Mouse (Mus musculus): ENCODE results near the gene Prss16. TPM values are rescaled to one million over a fixed set of nuclear protein-coding genes. Genes with fewer than 3 reads are reported as not detected.
"Not testable (repeated sequence)": the region's sequence is repeated elsewhere in the genome, so short reads cannot be mapped to it uniquely, and the experiment has no call there.

The Prss16 gene
- polyA plus RNA-seq, 1 experiment: 0.98 TPM

- Histone ChIP-seq H3K4me3 (ENCODE audit: insufficient read depth, low read length) (peak overlapping the region; percentile 53), H3K4me1 (ENCODE audit: control insufficient read depth, insufficient read depth, low read length) (peaks cover 2% of the 10 kb centered on the region; the same call in 1 of the 2 replicates), H3K27ac (ENCODE audit: insufficient read depth, low read length) (peak overlapping the region; percentile 46)
- TF ChIP-seq CTCF (IDR thresholded peaks at IDR 0.05; ENCODE audit: borderline replicate concordance, insufficient read depth, low read length) (no peak), POLR2A (IDR thresholded peaks at IDR 0.05; ENCODE audit: low read depth, low read length) (peak; percentile 16; the same call in 1 of the 2 replicates)
Measured at GRCm38 (mm10) chr13:22043503-22044431, 34.2 kb upstream of the Prss16 start.

GRCm38 (mm10) chr13:22042568-22043502, 33.3 kb upstream of the Prss16 start, which contains the start of the genes Hist1h2ag and Hist1h2bj:
Gene Hist1h2ag, minus strand, starts transcription at chr13:22042944.
Gene Hist1h2bj, plus strand, starts transcription at chr13:22043214.
- peak; percentile 89 for TF ChIP-seq POLR2A (IDR thresholded peaks at IDR 0.05; ENCODE audit: low read depth, low read length)
- peak within 1 kb of the TSS; percentile 53 for H3K4me3 ChIP-seq (ENCODE audit: insufficient read depth, low read length)
- H3K27ac ChIP-seq (ENCODE audit: insufficient read depth, low read length): peak within 1 kb of the TSS; percentile 89
- not testable (repeated sequence) for H3K4me1 ChIP-seq (ENCODE audit: control insufficient read depth, insufficient read depth, low read length)

DNA sequence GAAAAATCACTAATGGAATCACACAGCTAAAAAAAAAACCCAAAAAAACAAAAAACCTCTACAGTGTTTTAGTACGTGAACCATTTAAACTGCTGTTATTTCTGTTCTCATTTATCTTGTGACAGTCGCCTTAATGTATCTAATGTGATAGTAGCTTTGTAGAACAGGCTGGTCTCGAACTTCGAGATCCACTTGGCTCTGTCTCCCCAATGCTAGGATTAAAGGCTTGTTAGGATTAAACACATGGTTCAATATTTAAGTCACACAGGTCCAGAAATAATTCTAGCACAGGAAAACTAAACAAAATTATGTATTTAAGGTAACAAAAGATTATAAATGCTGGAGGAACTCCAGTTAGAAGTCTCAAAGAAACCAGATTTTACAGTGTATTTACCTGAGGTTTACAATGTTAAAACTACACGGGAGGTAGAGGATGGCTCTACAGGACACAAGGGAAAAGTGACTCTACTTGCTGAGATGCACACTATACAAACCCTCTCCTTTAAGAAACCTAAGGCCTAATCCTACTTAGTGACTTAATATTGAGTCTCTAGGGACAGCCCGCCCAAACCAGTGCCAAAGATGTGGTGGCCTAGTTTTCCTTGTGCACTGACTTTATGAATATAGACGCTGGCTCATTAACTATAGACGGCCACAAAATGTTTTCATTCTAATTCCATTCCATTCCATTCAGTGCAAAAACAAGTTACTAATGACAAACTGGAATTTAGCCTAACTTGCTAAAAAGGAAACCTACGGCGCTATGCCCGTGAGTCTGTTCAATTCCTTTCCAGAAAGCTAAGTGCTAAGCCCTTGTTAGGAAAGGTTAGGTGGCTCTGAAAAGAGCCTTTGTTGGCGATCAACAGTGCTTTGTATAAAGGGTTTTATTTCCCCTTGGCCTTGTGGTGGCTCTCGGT, 32.4 kb upstream of the Prss16 start:
- Histone ChIP-seq H3K27ac (ENCODE audit: insufficient read depth, low read length) (peak overlapping the region; percentile 89), H3K4me3 (ENCODE audit: insufficient read depth, low read length) (peak overlapping the region; percentile 50), H3K4me1 (ENCODE audit: control insufficient read depth, insufficient read depth, low read length) (peaks cover 2% of the 10 kb centered on the region; the same call in 1 of the 2 replicates)
- TF ChIP-seq POLR2A (IDR thresholded peaks at IDR 0.05; ENCODE audit: low read depth, low read length): peak; percentile 71
- TF ChIP-seq CTCF (IDR thresholded peaks at IDR 0.05; ENCODE audit: borderline replicate concordance, insufficient read depth, low read length): no peak

- peak; percentile 97 for TF ChIP-seq POLR2A (IDR thresholded peaks at IDR 0.05; ENCODE audit: low read depth, low read length)
Measured at GRCm38 (mm10) chr13:22041142-22041536, 31.6 kb upstream of the Prss16 start, which contains the start of gene Hist1h4i. Gene Hist1h4i, minus strand, starts transcription at chr13:22041362.

DNA sequence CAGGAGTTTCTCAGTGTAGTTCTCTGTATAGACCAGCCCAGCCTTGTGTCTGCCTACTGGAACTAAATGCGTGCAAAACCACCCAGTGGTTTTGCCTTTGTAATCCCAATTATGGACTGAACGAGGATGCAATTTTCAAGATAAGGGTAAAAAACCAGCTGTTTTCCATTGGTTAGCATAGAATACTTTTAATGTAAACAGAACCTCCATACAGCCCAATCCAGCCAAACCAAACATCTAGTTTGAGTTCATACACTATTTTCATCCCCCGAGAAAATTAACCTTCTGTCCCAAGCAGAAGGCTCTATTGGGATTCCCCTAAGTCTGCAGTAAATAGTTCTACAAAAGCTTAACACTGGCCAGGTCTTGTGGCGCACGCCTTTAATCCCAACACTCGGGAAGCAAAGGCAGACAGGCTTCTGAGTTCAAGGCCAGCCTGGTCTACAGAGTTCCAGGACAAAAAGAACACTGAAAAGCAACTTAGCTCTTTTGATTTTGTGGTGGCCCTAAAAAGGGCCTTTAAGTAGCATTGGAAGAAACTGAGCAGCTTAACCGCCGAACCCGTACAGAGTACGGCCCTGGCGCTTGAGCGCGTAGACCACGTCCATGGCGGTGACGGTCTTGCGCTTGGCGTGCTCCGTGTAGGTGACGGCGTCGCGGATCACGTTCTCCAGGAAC, 31.1 kb upstream of the Prss16 start:
- peaks cover 8% of the 10 kb centered on the region; the same call in 1 of the 2 replicates for H3K4me1 ChIP-seq (ENCODE audit: control insufficient read depth, insufficient read depth, low read length)
- TF ChIP-seq POLR2A (IDR thresholded peaks at IDR 0.05; ENCODE audit: low read depth, low read length) (peak; percentile 71), CTCF (IDR thresholded peaks at IDR 0.05; ENCODE audit: borderline replicate concordance, insufficient read depth, low read length) (no peak)
- H3K4me3 ChIP-seq (ENCODE audit: insufficient read depth, low read length): peak overlapping the region; percentile 26
- peak overlapping the region; percentile 71 for H3K27ac ChIP-seq (ENCODE audit: insufficient read depth, low read length)

More at GRCm38 (mm10) chr13:22041142-22041536, 31.6 kb upstream of the Prss16 start, which contains the start of gene Hist1h4i:
- peak within 1 kb of the TSS; percentile 50 for H3K4me3 ChIP-seq (ENCODE audit: insufficient read depth, low read length)
- peak within 1 kb of the TSS; percentile 89 for H3K27ac ChIP-seq (ENCODE audit: insufficient read depth, low read length)
- H3K4me1 ChIP-seq (ENCODE audit: control insufficient read depth, insufficient read depth, low read length): not testable (repeated sequence)

- Histone ChIP-seq H3K27ac (ENCODE audit: insufficient read depth, low read length) (peak overlapping the region; percentile 71), H3K4me1 (ENCODE audit: control insufficient read depth, insufficient read depth, low read length) (peaks cover 8% of the 10 kb centered on the region; the same call in 1 of the 2 replicates), H3K4me3 (ENCODE audit: insufficient read depth, low read length) (peak overlapping the region; percentile 26)
- TF ChIP-seq POLR2A (IDR thresholded peaks at IDR 0.05; ENCODE audit: low read depth, low read length) (no peak; the same call in 1 of the 2 replicates), CTCF (IDR thresholded peaks at IDR 0.05; ENCODE audit: borderline replicate concordance, insufficient read depth, low read length) (no peak)
Measured at GRCm38 (mm10) chr13:22039951-22040463, 30.5 kb upstream of the Prss16 start.

GRCm38 (mm10) chr13:22039364-22039763, 29.8 kb upstream of the Prss16 start:
- TF ChIP-seq CTCF (IDR thresholded peaks at IDR 0.05; ENCODE audit: borderline replicate concordance, insufficient read depth, low read length): no peak
- no peak for TF ChIP-seq POLR2A (IDR thresholded peaks at IDR 0.05; ENCODE audit: low read depth, low read length)
- no peak overlapping the region for H3K27ac ChIP-seq (ENCODE audit: insufficient read depth, low read length)
- H3K4me3 ChIP-seq (ENCODE audit: insufficient read depth, low read length): no peak overlapping the region
- peaks cover 6% of the 10 kb centered on the region; the same call in 1 of the 2 replicates for H3K4me1 ChIP-seq (ENCODE audit: control insufficient read depth, insufficient read depth, low read length)

DNA sequence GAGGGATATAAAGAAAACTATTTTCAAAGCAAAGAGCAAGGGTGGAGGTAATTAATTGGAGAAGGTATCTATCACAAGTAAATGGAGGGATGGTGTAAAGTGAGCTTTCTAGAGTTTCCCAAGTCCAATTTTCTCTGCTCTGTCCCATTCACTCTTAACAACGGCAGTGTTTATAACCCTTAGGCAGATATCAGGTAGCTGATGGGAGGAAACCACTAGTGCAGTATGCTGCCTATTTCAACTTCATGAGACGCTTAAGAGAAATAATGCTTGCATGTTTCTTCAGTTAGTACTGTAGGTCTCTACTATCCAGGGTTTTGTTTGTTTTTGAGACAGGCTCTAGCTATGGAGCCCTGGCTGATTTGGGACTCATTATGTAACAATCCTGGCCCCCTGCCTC, 27.9 kb upstream of the Prss16 start:
- no peak overlapping the region for H3K4me3 ChIP-seq (ENCODE audit: insufficient read depth, low read length)
- H3K27ac ChIP-seq (ENCODE audit: insufficient read depth, low read length): no peak overlapping the region
- peaks cover 6% of the 10 kb centered on the region; the same call in 1 of the 2 replicates for H3K4me1 ChIP-seq (ENCODE audit: control insufficient read depth, insufficient read depth, low read length)
- TF ChIP-seq POLR2A (IDR thresholded peaks at IDR 0.05; ENCODE audit: low read depth, low read length) (no peak), CTCF (IDR thresholded peaks at IDR 0.05; ENCODE audit: borderline replicate concordance, insufficient read depth, low read length) (no peak)
